Mouse (Mus musculus) embryonic facial prominence, embryonic 12.5 days (tissue): Measurements from ENCODE around the gene Slc17a9. TPM values are rescaled to one million over a fixed set of nuclear protein-coding genes. Genes with fewer than 3 reads are reported as not detected.

Source experiments
- ATAC-seq: fragments of 200-750 bp; cut with Nextera tagmentation; 2 replicates; pipeline ENCODE4 v1.8.0; 2017; ENCODE audit not compliant: insufficient number of reproducible peaks, insufficient read depth, low FRiP score, low TSS enrichment
- H3K27ac ChIP-seq: fragments of 300-500 bp; sonication (generic); 2 replicates; pipeline ENCODE4 v1.5.1; 2016; ENCODE audit warnings: mild to moderate bottlenecking
- H3K27me3 ChIP-seq: fragments of 300-500 bp; sonication (generic); 2 replicates; pipeline ENCODE4 v1.6.1; 2016; ENCODE audit warnings: mild to moderate bottlenecking, moderate library complexity
- H3K36me3 ChIP-seq: fragments of 300-500 bp; sonication (generic); 2 replicates; pipeline ENCODE4 v1.6.1; 2016; ENCODE audit warnings: mild to moderate bottlenecking
- H3K4me1 ChIP-seq: fragments of 300-500 bp; sonication (generic); 2 replicates; pipeline ENCODE4 v1.6.1; 2016
- H3K4me2 ChIP-seq: fragments of 300-500 bp; sonication (generic); replicated peaks from 2 replicates; pipeline ENCODE4 v1.6.1; 2016; ENCODE audit warnings: mild to moderate bottlenecking, moderate library complexity
- H3K4me3 ChIP-seq: fragments of 300-500 bp; sonication (generic); 2 replicates; pipeline ENCODE4 v1.5.1; 2016; ENCODE audit warnings: mild to moderate bottlenecking
- H3K9ac ChIP-seq: fragments of 300-500 bp; sonication (generic); 2 replicates; pipeline ENCODE4 v1.6.1; 2016; ENCODE audit warnings: mild to moderate bottlenecking, moderate library complexity
- H3K9me3 ChIP-seq: fragments of 300-500 bp; sonication (generic); 2 replicates; pipeline ENCODE4 v1.6.1; 2016; ENCODE audit warnings: mild to moderate bottlenecking, moderate library complexity
- WGBS: fragments of 180-500 bp; shearing (Covaris S2); methylation state at CpG from one replicate; pipeline ENCODE4 v1.1.7; 2016; 5-methylcytosine and 5-hydroxymethylcytosine counted together
- polyA plus RNA-seq: library from polyadenylated mRNA; unstranded; fragments of >200 nt; fragmentation: Nextera tagmentation; extraction: Ambion mirVana; gene quantifications from 2 replicates; pipeline ENCODE4 v1.2.1, GENCODE M21; 2016

Slc17a9 gene
- polyA plus RNA-seq: 0.36 and 0.56 TPM in 2 replicates

DNA sequence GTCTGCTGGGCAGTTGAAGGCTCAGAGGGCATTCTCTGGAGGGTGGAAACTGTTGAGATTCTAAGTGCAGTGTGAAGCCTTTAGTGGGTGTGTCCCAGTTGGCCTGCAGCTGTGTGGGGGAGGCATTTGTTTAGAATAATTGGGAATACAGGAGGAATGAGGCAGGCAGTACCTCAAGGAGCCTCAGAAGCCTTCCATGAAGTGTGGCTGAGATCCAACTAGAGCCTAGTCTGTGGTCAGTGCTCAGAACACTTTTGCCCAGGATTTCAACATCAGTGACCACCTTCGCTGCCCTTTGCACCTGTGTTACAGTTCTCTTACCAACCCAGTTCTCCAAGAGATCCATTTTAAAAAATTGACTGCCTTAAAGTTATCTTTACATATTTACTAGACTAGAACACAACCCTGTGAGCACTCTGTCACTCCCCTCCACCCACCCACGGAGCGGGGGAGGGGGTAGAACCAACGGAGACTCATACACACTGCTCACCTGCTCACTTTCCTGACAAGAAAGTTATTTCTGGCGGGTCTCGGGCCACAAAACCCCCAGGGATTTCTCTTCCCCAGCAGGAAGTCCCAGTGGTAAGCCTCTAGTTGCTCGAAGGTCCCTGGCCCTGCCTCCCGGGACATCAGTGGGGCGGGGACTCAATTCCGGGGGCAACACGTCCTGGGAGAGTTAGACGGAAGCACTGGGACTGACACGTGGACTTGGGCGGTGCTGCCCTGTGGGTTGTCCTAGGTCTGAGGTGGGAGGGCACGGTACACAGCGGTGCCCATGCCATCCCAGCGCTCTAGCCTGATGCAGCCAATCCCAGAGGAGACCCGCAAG lies at the start of gene Slc17a9:
TSS of gene Slc17a9 (plus strand) at position 679 of the 829 bp plus-strand sequence.
- H3K9me3 ChIP-seq: no peaks in the 10 kb centered on the region
- peaks cover 7% of the 10 kb centered on the region; the same call in 1 of the 2 replicates for H3K4me1 ChIP-seq
- H3K27me3 ChIP-seq: no peaks in the 10 kb centered on the region
- no peak within 1 kb of the TSS for H3K27ac ChIP-seq
- ATAC-seq: no peak
- H3K4me3 ChIP-seq: no peak within 1 kb of the TSS
- WGBS: 6% methylated on average over 18 of the region's 18 CpGs
- H3K36me3 ChIP-seq: peaks cover 42% of the 10 kb centered on the region
- no peak within 1 kb of the TSS for H3K9ac ChIP-seq
- peak within 1 kb of the TSS; percentile 34 for H3K4me2 ChIP-seq

DNA sequence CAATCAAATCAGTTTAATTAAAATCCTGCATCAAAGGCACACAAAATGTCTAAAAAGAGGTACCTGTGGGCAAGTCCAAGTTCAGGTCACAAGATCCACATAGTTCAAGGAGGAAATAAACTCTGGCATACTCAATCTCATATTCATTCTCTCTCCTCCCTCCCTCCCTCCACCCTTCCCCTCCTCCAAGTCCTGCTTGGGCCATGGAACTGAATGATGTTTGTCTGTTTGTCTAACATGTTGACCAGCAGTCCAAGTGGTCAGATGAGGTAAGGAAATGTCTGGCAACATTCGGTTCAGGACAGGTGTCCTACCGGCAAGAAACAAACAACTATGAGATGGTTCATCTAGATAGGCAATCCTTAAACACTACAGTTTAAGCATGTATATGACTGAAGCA lies 48.4 kb upstream of the Slc17a9 start:
- H3K9me3 ChIP-seq: no peaks in the 10 kb centered on the region
- no peak overlapping the region for H3K9ac ChIP-seq
- no peak overlapping the region for H3K4me3 ChIP-seq
- H3K27ac ChIP-seq: no peak overlapping the region
- no peak overlapping the region for H3K4me2 ChIP-seq
- H3K36me3 ChIP-seq: peaks cover 45% of the 10 kb centered on the region
- 95% methylated on average over 2 of the region's 2 CpGs for WGBS
- no peaks in the 10 kb centered on the region for H3K4me1 ChIP-seq
- H3K27me3 ChIP-seq: no peaks in the 10 kb centered on the region
- ATAC-seq: no peak

DNA sequence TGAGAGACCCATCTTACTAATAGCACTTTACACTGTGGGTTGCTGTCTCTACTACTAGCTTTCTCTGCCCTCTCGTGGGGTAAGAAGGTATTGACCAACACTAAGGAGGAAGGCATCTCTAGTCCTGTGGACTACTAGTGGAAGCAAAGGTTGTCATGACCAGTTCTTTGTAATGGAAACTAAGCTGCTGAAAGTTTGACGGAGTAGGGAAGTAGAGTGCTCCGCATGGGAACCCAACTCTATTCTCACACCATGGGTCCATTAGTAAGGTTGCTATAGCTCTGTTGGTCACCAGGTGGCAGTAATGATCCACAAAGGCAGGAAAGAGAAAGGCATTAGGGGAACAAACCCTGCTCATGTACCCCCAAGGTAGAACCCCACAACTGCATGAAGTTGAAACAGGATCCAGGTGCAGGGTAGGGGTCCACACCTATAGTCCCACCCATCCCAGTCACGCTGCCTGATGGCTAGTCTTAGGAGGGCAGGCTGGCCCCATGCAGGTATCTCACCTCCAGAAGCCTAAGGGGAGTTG lies 46.4 kb upstream of the Slc17a9 start:
- no peaks in the 10 kb centered on the region for H3K9me3 ChIP-seq
- peaks cover 47% of the 10 kb centered on the region for H3K36me3 ChIP-seq

DNA sequence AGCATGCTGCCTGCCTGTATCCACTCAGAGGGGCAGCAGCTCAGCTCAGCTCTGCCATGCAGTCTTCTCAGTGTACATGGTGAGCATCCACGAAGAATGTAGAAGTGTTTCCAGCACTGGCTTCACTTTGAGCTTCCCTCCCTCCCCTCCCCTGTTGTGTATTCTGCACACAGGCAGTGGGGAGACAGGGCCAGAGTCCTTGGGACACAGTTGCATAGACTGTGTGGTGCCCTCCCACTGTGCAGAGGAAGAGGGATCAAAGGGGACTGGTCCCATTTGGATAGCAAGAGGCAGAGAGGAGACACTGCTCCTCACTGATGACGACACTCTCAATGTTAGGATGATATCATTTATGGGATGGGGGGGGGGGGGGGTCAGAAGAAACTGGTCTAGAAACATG lies 43.8 kb upstream of the Slc17a9 start:
- peaks cover 63% of the 10 kb centered on the region for H3K36me3 ChIP-seq
- H3K27ac ChIP-seq: no peak overlapping the region
- ATAC-seq: no peak
- H3K4me2 ChIP-seq: no peak overlapping the region
- H3K9ac ChIP-seq: no peak overlapping the region
- no peaks in the 10 kb centered on the region for H3K4me1 ChIP-seq
- no peak overlapping the region for H3K4me3 ChIP-seq
- 62% methylated on average over 2 of the region's 2 CpGs for WGBS
- H3K9me3 ChIP-seq: no peaks in the 10 kb centered on the region
- H3K27me3 ChIP-seq: no peaks in the 10 kb centered on the region

More for the DNA sequence above, 46.4 kb upstream of the Slc17a9 start:
- Histone ChIP-seq H3K4me2 (no peak overlapping the region), H3K4me3 (no peak overlapping the region), H3K27me3 (no peaks in the 10 kb centered on the region), H3K4me1 (no peaks in the 10 kb centered on the region), H3K9ac (no peak overlapping the region), H3K27ac (no peak overlapping the region)
- WGBS: 27% methylated on average over 4 of the region's 4 CpGs
- ATAC-seq: 0 out of 2 replicates have a peak, but pooled peaks have one; percentile 25

DNA sequence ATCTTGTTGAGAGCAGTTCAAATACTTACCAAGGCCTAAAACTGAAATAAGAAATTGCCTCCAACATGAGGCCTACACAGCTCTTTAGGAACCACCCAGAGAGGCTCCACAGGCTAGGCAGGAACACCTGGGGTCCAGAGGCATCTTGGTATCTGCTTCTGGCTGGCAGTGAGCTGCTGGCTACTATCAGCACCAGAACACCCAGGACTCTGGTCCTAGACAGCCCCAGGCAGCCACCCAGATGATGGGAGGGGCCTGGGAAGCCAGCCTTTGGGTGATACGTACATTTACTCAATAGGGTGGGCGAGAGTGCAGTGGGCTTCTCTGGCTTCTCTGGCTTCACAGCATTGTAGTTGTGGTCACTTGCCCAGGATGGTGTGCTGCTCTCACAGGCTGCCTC lies 41.5 kb upstream of the Slc17a9 start:
- 88% methylated on average over 2 of the region's 2 CpGs for WGBS
- Histone ChIP-seq H3K4me2 (no peak overlapping the region), H3K27ac (no peak overlapping the region), H3K9ac (no peak overlapping the region), H3K4me3 (no peak overlapping the region), H3K9me3 (no peaks in the 10 kb centered on the region), H3K4me1 (no peaks in the 10 kb centered on the region), H3K36me3 (peaks cover 86% of the 10 kb centered on the region), H3K27me3 (no peaks in the 10 kb centered on the region)
- no peak for ATAC-seq

DNA sequence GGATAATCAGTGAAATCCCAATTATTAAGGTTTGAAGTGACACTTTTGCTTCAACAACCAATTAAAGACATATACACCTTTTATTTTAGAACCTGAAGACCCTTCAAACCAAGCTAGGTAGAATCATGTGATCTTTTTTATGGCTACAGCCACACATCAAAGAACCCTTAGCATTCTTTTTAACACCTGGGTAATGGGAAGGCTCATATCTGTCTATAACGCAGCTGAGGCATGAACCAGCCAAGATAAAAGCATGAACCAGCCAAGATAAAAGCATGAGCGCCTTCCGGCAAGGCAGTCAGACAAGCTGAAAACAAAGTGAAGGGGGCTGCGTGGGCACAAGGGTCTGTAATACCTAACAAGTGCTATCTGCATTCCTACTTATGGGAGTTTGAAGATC lies 41.0 kb upstream of the Slc17a9 start:
- Histone ChIP-seq H3K36me3 (peaks cover 91% of the 10 kb centered on the region), H3K4me2 (no peak overlapping the region), H3K27me3 (no peaks in the 10 kb centered on the region), H3K27ac (no peak overlapping the region), H3K9ac (no peak overlapping the region), H3K4me3 (no peak overlapping the region), H3K4me1 (no peaks in the 10 kb centered on the region), H3K9me3 (no peaks in the 10 kb centered on the region)
- no peak for ATAC-seq
- 95% methylated on average over 4 of the region's 4 CpGs for WGBS

DNA sequence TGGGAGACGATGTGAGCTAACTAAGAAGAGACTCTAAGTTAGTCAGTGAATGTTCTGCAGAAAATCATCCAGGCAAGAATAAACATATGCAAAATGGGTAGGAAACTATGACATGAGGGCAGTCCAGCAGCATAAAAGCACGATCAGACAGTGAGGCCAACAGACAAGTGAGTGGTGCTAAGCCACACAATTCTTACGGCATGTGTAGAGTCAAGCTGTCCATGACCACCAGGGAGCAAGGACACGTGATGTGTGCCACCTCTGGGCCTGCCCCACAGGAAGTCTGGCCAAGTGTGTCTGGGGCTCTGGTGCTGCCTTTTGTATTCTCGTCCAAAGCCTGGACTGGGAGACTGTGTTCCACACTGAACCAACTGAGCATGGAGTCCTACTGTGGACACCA lies 35.2 kb upstream of the Slc17a9 start:
- Histone ChIP-seq H3K27ac (no peak overlapping the region), H3K36me3 (peaks cover 62% of the 10 kb centered on the region), H3K4me3 (no peak overlapping the region), H3K4me2 (no peak overlapping the region), H3K4me1 (no peaks in the 10 kb centered on the region), H3K9ac (no peak overlapping the region), H3K9me3 (no peaks in the 10 kb centered on the region), H3K27me3 (no peaks in the 10 kb centered on the region)
- 89% methylated on average over 5 of the region's 5 CpGs for WGBS
- ATAC-seq: no peak

DNA sequence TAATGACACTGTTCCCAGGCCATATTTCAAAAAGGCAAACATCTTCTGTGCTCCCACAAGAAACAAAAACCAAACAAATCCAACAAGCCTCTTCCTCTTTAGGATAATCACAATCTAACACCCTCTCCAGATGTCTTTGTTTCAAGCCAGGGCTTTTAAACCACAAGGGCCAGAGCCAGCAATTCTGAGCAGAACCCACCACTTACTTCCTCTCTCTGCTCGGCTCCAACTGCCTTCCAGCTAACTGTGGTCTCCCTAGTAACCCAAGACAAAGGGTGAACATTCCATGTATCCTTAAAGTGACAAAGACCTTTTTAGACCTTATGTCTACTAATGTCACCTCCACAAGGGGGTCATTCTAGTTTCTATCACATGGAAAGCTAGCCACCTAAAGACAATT lies 32.4 kb upstream of the Slc17a9 start:
- ATAC-seq: no peak
- Histone ChIP-seq H3K9ac (no peak overlapping the region), H3K27me3 (no peaks in the 10 kb centered on the region), H3K4me3 (no peak overlapping the region), H3K36me3 (peaks cover 35% of the 10 kb centered on the region), H3K4me2 (no peak overlapping the region), H3K9me3 (no peaks in the 10 kb centered on the region), H3K27ac (no peak overlapping the region), H3K4me1 (no peaks in the 10 kb centered on the region)
- 6% methylated on average over 1 of the region's 1 CpGs for WGBS

DNA sequence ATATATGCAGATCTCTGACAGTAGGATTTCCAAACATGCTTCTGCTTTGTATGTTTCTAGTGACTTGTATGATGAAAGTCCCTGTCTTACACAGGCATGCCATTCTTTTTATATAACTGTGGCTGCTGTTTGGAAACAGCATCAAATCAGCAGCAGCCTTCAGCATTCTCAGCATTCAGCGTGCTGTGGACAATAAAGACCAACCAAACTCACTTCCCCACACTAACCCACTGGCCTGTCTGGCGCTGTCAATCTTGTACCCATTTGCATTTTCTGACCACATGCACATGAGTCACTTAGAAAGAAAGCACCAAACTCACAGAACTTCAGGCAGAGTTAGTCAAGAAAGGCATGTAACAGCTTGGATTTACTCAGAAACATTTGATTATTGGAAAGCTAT lies 29.9 kb upstream of the Slc17a9 start:
- 89% methylated on average over 2 of the region's 2 CpGs for WGBS
- peaks cover 10% of the 10 kb centered on the region for H3K36me3 ChIP-seq
- no peaks in the 10 kb centered on the region for H3K27me3 ChIP-seq
- H3K4me2 ChIP-seq: no peak overlapping the region
- no peak overlapping the region for H3K4me3 ChIP-seq
- peaks cover 7% of the 10 kb centered on the region for H3K4me1 ChIP-seq
- H3K9ac ChIP-seq: no peak overlapping the region
- no peak overlapping the region for H3K27ac ChIP-seq
- ATAC-seq: no peak
- H3K9me3 ChIP-seq: no peaks in the 10 kb centered on the region

DNA sequence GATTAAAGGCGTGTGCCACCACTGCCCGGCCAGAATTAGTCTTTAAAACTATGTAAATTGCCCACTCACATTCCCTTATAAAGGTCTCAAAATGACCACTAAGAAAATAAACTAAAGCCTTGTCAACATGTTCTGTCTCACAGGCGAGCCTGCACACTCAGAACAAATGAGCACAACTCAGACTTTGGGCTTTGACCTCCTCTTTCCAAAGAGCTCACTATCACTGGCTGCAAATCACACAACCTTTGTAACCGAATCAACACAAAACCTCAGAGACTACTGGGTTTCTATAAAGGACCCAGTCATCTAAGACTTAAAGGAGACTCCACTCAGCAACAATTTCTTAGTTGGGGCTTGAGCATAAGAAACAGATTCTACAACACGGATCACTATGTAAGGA lies 24.6 kb upstream of the Slc17a9 start:
- Histone ChIP-seq H3K36me3 (no peaks in the 10 kb centered on the region), H3K27ac (no peak overlapping the region), H3K4me1 (peaks cover 25% of the 10 kb centered on the region), H3K4me2 (peak overlapping the region; percentile 94), H3K4me3 (peak overlapping the region; percentile 89), H3K9ac (peak overlapping the region; percentile 96), H3K27me3 (no peaks in the 10 kb centered on the region), H3K9me3 (no peaks in the 10 kb centered on the region)
- no peak for ATAC-seq
- WGBS: 73% methylated on average over 5 of the region's 5 CpGs

DNA sequence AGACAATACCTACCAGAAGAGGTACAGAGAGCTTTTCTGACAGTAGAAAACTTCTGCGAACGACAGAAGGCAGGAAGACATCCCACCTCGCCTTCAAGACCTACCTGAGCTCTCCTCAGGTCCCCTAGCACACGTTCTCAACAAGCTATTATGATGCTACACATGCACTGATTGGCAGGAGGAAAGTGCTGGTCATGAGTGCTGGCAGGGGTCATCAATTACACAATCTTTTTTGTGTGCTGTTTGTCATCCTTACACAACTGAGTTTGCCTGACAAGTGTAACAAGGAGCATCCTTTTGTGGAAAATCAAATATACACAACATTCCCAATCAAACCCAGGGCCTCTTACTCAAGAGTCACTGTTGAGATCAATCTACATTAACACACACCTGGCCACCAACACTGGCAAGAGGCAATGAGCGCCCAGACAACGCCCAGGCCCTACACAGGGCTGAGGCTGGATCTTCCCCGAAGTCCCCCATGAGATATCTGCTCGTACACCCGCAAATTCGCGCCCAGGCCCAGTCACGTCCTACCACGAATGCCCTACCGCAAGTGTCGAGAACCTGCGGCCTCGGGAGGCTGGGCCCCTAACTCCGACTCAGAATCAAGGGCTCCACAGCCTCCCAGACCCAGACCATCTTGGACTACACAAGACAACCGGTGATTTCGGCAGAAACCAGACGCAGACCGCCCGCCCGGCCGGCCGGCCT lies 23.9 kb upstream of the Slc17a9 start:
- 0 out of 2 replicates have a peak, but pooled peaks have one; percentile 8 for ATAC-seq
- peak overlapping the region; percentile 95 for H3K27ac ChIP-seq
- H3K9me3 ChIP-seq: no peaks in the 10 kb centered on the region
- H3K4me1 ChIP-seq: peaks cover 25% of the 10 kb centered on the region
- H3K9ac ChIP-seq: peak overlapping the region; percentile 96
- H3K4me3 ChIP-seq: peak overlapping the region; percentile 89
- no peaks in the 10 kb centered on the region for H3K36me3 ChIP-seq
- WGBS: 6% methylated on average over 26 of the region's 26 CpGs
- peak overlapping the region; percentile 94 for H3K4me2 ChIP-seq
- H3K27me3 ChIP-seq: no peaks in the 10 kb centered on the region
